Mouse (Mus musculus) cerebellum, adult 9-10 months (tissue): ENCODE measurements at regions not wholly inside any gene's neighbourhood (a gene's known extent, or its start where the extent isn't known, plus 50 kb on each side); places are given as distances from the start of the nearest gene placed in this dataset.

ENCODE experiments used
- DNase-seq: peaks from one replicate; pipeline ENCODE4 v3.0.0; 2022

DNA sequence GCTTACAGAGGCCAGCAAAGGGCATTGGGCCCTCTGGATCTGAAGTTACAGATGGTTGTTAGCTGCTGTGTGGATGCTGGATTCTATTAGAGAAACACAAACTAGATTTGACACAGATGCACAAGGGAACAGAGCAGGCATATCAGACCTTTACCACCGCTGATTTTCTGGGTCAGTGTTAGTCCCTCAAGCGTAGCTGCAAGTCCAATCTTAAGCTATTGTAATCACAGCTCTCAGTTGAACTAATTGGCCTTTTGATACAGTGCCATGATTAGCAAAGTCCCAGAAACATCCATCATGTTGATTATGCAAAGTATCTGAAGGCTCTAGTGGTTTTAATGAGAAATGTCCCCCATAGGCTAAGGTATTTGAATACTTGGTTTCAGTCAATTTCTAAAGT is 54.2 kb upstream of the Plppr5 start:
- no peak for DNase-seq

DNA sequence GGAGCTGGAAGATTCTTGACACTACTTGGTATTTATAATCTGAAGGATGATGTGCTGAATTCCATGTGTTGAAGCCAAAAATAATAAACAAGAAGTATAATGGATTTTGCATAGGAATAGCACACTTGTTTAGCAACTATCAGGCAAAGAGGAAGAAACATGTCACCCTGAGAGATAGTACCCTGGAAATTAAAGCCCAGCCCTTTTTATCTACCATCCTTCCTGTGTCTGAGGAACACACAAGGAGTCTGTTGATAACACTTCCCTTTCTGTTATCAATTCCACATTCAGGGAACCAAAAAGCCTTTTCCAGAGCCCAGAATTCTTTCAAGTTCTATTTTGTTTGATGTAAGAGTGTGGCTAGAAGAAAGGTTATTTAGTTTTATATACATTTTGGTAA is 66.5 kb upstream of the Plppr5 start:
- DNase-seq, result no peak

- DNase-seq, result no peak
Measured at GRCm38 (mm10) chr3:117506151-117506723, 68.4 kb upstream of the Plppr5 start.

GRCm38 (mm10) chr3:117501107-117501506 is 73.5 kb upstream of the Plppr5 start:
- DNase-seq, result no peak

- no peak for DNase-seq
Measured at GRCm38 (mm10) chr3:117498138-117498897, 76.3 kb upstream of the Plppr5 start.

DNA sequence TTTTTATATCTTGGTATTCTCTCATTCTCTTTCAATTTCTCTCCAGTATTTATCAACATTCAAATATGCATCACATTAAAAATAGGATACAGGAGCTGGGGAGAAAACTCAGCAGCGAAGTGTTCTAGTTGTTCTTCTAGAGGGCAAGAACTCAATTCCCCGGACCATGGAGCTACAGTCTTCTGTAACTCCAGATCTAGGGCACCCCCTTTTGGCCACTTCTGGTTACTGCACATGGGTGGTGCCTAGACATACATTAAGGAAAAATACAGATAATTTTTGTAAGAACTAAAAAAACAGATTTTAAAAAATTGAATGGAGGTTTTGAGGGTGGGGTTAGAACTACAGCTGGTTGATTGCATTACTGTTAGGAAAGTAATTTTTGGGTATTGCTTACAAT is 80.5 kb upstream of the Plppr5 start:
- DNase-seq, result peak; percentile 8

DNA sequence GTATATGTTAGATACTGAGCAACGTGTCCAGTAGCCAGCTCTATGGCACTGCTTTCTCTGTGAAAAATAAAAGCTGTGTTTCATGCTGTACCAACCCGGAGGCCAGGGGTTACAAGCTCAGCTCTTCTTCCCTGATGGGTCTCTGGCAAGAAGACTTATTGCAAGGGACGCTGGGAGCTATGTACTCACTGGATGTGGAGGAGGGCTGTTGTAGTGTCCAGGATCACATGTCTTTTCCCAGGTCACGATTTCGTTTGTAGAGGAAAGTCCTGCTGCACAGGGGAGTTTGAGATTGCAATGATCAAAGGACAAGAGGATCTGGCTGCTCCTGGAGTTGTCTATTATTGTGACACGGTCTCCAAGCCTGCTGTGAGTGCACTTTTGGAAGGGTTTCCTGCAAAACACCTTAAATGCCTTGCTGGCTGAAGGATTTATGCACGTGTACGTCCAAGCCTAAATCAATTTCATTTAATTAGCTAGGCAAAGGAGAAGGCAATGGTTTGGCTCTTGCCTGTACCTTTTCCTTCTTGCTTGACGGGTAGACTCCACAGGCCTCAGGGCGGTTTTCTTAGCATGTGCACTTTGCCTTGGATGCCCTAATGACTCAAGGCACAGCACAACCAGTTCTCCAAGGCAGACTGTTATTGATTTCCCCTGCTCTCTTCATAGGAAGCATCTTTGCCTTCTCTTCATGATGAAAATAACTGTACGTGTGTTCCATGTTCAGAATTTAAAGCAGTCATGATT is 87.2 kb upstream of the Plppr5 start:
- DNase-seq, result no peak

GRCm38 (mm10) chr3:117486351-117486750 is 88.3 kb upstream of the Plppr5 start:
- DNase-seq, result no peak

DNA sequence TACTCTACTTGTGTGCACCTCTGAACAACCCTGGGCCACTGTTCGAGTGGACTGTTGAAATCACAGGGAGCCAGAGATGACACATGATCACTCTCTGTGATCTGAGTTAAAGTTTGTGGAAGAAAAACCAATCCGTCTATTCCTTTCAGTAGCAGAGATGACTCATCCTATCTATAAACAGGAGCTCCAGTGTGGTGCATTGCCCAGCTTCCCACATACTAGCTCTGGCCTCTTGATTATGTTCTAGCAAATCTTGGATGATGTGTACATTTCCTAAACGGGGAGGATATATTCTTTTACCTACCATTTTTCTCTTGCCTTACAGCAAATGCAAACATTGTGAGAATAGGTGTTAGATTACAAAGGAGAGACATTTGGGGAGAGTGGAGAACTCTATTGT is 94.5 kb upstream of the Plppr5 start:
- no peak for DNase-seq

DNA sequence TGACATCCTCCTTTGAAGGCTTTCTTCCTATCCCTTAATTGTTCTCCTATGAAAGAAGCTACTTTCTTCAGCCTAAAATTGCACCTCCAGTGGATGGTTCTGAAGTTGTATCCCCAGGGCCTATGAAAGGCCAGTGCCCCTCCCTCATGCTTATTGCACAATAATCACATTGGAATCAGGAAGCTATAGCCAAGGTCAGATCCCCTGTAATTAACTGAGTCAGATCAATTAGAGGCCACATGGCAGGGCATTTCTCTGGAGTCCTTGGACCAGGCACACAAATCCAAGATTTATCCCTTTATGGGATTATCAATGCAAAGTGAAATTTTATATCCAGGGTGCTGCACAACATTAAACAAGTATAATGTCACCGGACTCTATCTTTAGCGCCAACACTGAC is 98.8 kb upstream of the Plppr4 start:
- no peak for DNase-seq

- DNase-seq, result no peak
Measured at GRCm38 (mm10) chr3:117450559-117450958, 89.9 kb upstream of the Plppr4 start.

- DNase-seq, result no peak
Measured at GRCm38 (mm10) chr3:117441887-117442286, 81.2 kb upstream of the Plppr4 start.

DNA sequence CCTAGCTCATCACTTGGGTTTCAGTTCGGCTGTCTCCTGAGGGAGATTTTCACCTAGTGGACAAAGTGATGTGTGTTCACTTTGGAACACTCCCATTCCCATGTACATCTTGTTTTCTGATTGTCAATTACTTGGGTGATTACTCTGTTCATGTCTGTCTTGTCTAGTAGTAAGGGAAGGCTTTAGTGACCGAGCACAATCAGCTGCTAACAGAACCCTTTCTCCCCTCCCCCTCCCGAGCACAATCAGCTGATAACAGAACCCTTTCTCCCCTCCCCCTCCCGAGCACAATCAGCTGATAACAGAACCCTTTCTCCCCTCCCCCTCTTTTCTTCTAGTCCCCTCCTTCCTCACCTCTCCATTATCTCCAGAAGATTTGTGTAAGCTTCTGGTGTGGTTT is 79.6 kb upstream of the Plppr4 start:
- no peak for DNase-seq

DNA sequence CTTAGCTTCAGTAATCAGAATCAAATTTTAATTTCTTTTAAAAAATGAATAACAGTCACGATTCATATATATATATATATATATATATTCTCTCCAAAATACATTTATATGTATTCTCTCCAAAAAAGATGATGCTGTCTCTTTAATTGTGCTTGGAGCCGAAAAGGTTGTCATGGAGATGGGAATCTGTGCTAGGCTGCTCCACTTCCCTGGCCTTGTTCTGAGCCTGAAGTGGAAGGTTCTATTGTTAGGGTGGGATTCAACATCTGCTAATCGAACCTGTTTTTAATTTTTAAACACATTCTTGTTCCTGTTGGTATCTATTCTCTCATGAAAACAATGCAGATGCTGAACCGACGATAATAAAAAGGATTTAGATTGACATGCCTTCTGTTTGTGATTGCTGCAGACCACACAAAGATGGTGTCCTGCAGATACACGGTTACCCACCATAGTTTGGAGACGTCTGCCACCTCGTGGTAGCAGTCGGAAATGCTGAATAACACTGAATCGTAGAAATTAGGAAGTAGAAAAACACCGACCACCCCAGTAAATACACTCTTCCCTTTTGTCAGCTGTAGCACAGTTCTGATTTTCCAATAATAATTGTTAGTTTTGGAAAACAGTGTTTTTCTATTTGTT is 77.9 kb upstream of the Plppr4 start:
- DNase-seq, result peak; percentile 72

DNA sequence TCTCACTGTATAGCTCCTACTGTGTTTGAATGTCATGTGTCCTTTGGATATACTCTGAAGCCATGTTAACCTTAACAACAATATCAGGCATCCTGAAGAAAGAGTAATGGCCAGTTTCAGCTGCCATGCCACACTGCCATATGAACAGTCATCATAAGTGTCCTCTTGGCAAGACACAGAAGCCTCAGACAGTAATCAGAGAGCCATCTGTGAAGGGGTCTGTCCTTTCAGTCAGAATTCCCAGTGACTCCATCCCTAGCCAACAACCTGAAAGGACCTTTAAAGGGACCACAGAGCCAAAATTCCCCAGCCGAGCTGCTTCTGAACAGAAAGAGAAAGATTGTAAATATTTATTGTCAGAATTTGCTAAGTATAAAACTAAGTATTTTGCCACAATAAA is 63.9 kb upstream of the Plppr4 start:
- no peak for DNase-seq

- no peak for DNase-seq
Measured at GRCm38 (mm10) chr3:117412896-117413747, 52.4 kb upstream of the Plppr4 start.
